Mouse (Mus musculus): Measurements from ENCODE around the gene Tyms. TPM values are rescaled to one million over a fixed set of nuclear protein-coding genes. Genes with fewer than 3 reads are reported as not detected.
A peak's percentile ranks its signal among the peaks of the same experiment; 100 is the strongest.

Gene Tyms
- polyA plus RNA-seq, 1 experiment from 2014 or later = 45.1 TPM

DNA sequence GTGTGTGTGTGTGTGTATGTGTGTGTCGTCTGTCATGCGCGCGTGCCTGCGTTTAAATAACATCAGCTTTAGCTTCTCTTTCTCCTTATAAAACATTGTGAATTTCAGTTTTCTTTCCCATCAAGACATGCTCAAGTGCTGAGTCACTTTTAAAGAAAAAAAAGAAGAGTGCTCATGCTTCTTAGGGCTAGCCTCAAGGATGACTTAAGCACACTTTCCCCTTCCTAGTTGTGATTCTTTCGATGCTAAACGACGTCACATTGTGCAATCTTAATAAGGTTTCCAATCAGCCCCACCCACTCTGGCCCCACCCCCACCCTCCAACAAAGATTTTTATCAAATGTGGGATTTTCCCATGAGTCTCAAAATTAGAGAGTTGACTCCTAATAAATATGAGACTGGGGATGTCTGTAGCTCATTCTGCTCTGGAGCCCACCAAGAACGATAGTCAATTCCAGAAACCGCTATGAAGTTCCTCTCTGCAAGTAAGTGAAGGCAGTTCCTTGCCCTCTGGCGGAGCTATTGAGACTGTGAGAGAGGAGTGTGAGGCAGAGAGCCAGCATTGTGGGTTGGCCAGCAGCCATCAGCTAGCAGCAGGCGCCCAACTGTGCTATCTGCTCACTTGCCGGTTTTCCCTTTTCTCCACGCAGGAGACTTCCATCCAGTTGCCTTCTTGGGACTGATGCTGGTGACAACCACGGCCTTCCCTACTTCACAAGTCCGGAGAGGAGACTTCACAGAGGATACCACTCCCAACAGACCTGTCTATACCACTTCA is 60.5 kb downstream of the Tyms start, which contains the start of gene Il6:
Il6 (plus strand) TSS at position 389 of the 778 bp plus-strand sequence.
- H3K27me3 ChIP-seq (ENCODE audit: control insufficient read depth, insufficient read depth, low read length) = no peaks in the 10 kb centered on the region
- no peaks in the 10 kb centered on the region for H3K4me1 ChIP-seq (replicated peaks; ENCODE audit: control insufficient read depth, insufficient read depth, low read length)
- H3K36me3 ChIP-seq (replicated peaks; ENCODE audit: control insufficient read depth, insufficient read depth) = no peaks in the 10 kb centered on the region
- DNase-seq (ENCODE audit: low spot score) (peak; percentile 76), ATAC-seq (ENCODE audit: low FRiP score) (peak; percentile 72; the same call in 1 of the 2 replicates)
- peak within 1 kb of the TSS; percentile 6; the same call in 1 of the 2 replicates for H3K4me2 ChIP-seq (replicated peaks)
- H3K27ac ChIP-seq = no peak within 1 kb of the TSS
- H3K9me3 ChIP-seq (ENCODE audit: control insufficient read depth, low read length) = no peaks in the 10 kb centered on the region
- WGBS = 61% methylated on average over 16 of the region's 16 CpGs
- no peak within 1 kb of the TSS for H3K9ac ChIP-seq
- no peak within 1 kb of the TSS for H3K4me3 ChIP-seq (replicated peaks; ENCODE audit: low read length)

Other genes with a start within 250 kb of the Tyms start
- 0.20 TPM in 1 of 2 replicates, not detected in the other for gene Il6, start 60.5 kb downstream of the Tyms start, polyA plus RNA-seq (2014; fragmentation: Nextera tagmentation; extraction: Ambion mirVana)
- 13.4 TPM in 2 replicates for gene Garem2, start 31.5 kb upstream of the Tyms start, polyA plus RNA-seq (2014; fragmentation: Nextera tagmentation; extraction: Ambion mirVana)
- gene 3110082J24Rik, start 32.5 kb upstream of the Tyms start, polyA plus RNA-seq (2014; fragmentation: Nextera tagmentation; extraction: Ambion mirVana) = 3.3 and 5.2 TPM in 2 replicates
- 57.5 and 62.2 TPM in 2 replicates for gene Hadha, start 81.5 kb upstream of the Tyms start, polyA plus RNA-seq (2014; fragmentation: Nextera tagmentation; extraction: Ambion mirVana)
- gene Hadhb, start 81.6 kb upstream of the Tyms start, polyA plus RNA-seq (2014; fragmentation: Nextera tagmentation; extraction: Ambion mirVana) = 62.3 and 63.8 TPM in 2 replicates
- gene Adgrf3, start 132.1 kb upstream of the Tyms start, polyA plus RNA-seq (2014; fragmentation: Nextera tagmentation; extraction: Ambion mirVana) = not detected in 2 replicates
- gene Selenoi, start 159.0 kb upstream of the Tyms start, polyA plus RNA-seq (2014; fragmentation: Nextera tagmentation; extraction: Ambion mirVana) = 38.0 and 39.7 TPM in 2 replicates
- 5.5 and 6.0 TPM in 2 replicates for gene Drc1, start 207.8 kb upstream of the Tyms start, polyA plus RNA-seq (2014; fragmentation: Nextera tagmentation; extraction: Ambion mirVana)